Mouse (Mus musculus): ENCODE results near the gene Rgs17.

DNA sequence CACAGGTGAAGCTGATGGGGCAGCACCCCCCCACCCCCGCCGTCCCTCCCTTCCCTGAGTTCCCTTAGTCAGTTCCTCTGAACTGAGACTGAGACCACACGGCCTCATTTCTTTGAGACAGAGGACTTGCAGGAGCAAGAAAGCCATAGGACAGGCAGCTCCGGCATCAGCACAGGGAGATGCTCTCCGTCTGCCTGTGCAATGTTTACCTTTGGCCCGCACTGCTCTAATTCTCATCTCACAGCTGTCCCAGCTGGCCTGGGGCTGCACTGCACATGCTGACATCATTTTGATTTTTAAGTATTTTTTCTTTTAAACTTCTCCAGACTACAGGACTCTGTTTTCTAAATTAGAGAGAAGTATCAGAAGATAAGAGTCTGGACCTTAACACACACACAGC lies 119.3 kb downstream of the Rgs17 start:
- TF ChIP-seq CTCF (IDR thresholded peaks at IDR 0.05; ENCODE audit: control insufficient read depth, insufficient read depth, insufficient replicate concordance, low read depth, low read length) (no peak), POLR2A (IDR thresholded peaks at IDR 0.05; ENCODE audit: control insufficient read depth, low read depth, low read length) (no peak)

Measured in testis, adult 2 months (tissue).